Comparison of ENCODE assay signal across 13 mouse cellular contexts in genomic region chr3:146253736-146254320, GRCm38 (mm10). TPM values are rescaled to one million over a fixed set of nuclear protein-coding genes. Genes with fewer than 3 reads are reported as not detected.
DNase-seq lines count a peak whose midpoint lies in the region; ATAC-seq and TF ChIP-seq lines count a peak whose summit lies in the region.
"Had no signal": no experiment of that assay in that cellular context is flagged by ENCODE, and none has a peak within 500 bp of the region (broad histone marks: within the 10 kb centered on the region; RNA-seq: fewer than 3 reads in every experiment).

No protein-coding gene starts in this region.

- no peak for DNase-seq in heart, embryonic 10.5 days (ENCODE audit: low spot score)
- DNase-seq in heart, adult 9 months (ENCODE audit: low spot score in 2 of 2): no peak
- peak; percentile 58 for DNase-seq in 3T3-L1 (ENCODE audit: low read depth, low spot score)
- peak; percentile 58 to 76 for DNase-seq in kidney, postnatal 36 days
- DNase-seq in urinary bladder, postnatal 14 days (ENCODE audit: low spot score): no peak
- DNase-seq in midbrain, postnatal 0 days (ENCODE audit: low spot score): no peak
- DNase-seq: cerebellum, adult 18-20 months; right cerebral cortex, adult 18-20 months; thymus, postnatal 25 days had no signal

- H3K4me2 ChIP-seq in intestine, embryonic 15.5 days (replicated peaks): no peak overlapping the region
- no peak overlapping the region for H3K4me2 ChIP-seq in midbrain, postnatal 0 days (ENCODE audit: low read depth, low read length, poor library complexity, severe bottlenecking)

- 13% methylated on average over 3 of the region's 3 CpGs for WGBS in heart, embryonic 10.5 days
- 19% methylated on average over 3 of the region's 3 CpGs for WGBS in intestine, embryonic 15.5 days
- WGBS in midbrain, postnatal 0 days: 32% methylated on average over 3 of the region's 3 CpGs

- H3K36me3 ChIP-seq in heart, embryonic 10.5 days: no peaks in the 10 kb centered on the region; the same call in 1 of the 2 replicates
- H3K36me3 ChIP-seq in intestine, embryonic 15.5 days: no peaks in the 10 kb centered on the region
- no peaks in the 10 kb centered on the region for H3K36me3 ChIP-seq in midbrain, postnatal 0 days (ENCODE audit: insufficient read depth, low read length)

- H3K9ac ChIP-seq in intestine, embryonic 15.5 days: no peak overlapping the region
- no peak overlapping the region for H3K9ac ChIP-seq in midbrain, postnatal 0 days (replicated peaks; ENCODE audit: low read length, poor library complexity, severe bottlenecking)

- ATAC-seq in intestine, embryonic 15.5 days: peak; percentile 35
- no peak for ATAC-seq in activated CD4-positive, CD25-positive, alpha-beta regulatory T cell, adult 4 months
- no peak for ATAC-seq in midbrain, postnatal 0 days (ENCODE audit: low FRiP score)

- peaks cover 49% of the 10 kb centered on the region for H3K4me1 ChIP-seq in heart, embryonic 10.5 days
- peaks cover 14% of the 10 kb centered on the region; the same call in 1 of the 2 replicates for H3K4me1 ChIP-seq in intestine, embryonic 15.5 days (replicated peaks)
- H3K4me1 ChIP-seq in midbrain, postnatal 0 days (ENCODE audit: insufficient read depth, low read length): no peaks in the 10 kb centered on the region

- H3K27ac ChIP-seq in heart, embryonic 10.5 days: peak overlapping the region; percentile 73
- no peak overlapping the region for H3K27ac ChIP-seq in intestine, embryonic 15.5 days
- no peak overlapping the region for H3K27ac ChIP-seq in midbrain, postnatal 0 days (ENCODE audit: low read depth, low read length)
- H3K27ac ChIP-seq: macrophage had no signal

- no peaks in the 10 kb centered on the region for H3K9me3 ChIP-seq in heart, embryonic 10.5 days
- H3K9me3 ChIP-seq in intestine, embryonic 15.5 days: no peaks in the 10 kb centered on the region
- H3K9me3 ChIP-seq in midbrain, postnatal 0 days (ENCODE audit: low read length): no peaks in the 10 kb centered on the region

- H3K4me3 ChIP-seq in heart, embryonic 10.5 days: peak overlapping the region; percentile 12; the same call in 1 of the 2 replicates
- H3K4me3 ChIP-seq in intestine, embryonic 15.5 days (replicated peaks): no peak overlapping the region
- H3K4me3 ChIP-seq in midbrain, postnatal 0 days (ENCODE audit: low read depth, low read length): no peak overlapping the region

- TF ChIP-seq CTCF in midbrain, postnatal 0 days (IDR thresholded peaks at IDR 0.05): no peak

- H3K27me3 ChIP-seq in heart, embryonic 10.5 days (ENCODE audit: insufficient read depth, poor library complexity, severe bottlenecking): no peaks in the 10 kb centered on the region
- no peaks in the 10 kb centered on the region for H3K27me3 ChIP-seq in intestine, embryonic 15.5 days (replicated peaks)
- no peaks in the 10 kb centered on the region for H3K27me3 ChIP-seq in midbrain, postnatal 0 days (ENCODE audit: insufficient read depth, low read length)

RNA-seq across cellular contexts. Expression of gene Lpar3, which starts 33.1 kb away (rescaled TPM):
- polyA plus RNA-seq in heart, embryonic 10.5 days (2016; fragmentation: Nextera tagmentation; extraction: Ambion mirVana): 27.0 and 50.0 TPM in 2 replicates
- 1.8 and 1.9 TPM in 2 replicates for polyA plus RNA-seq in intestine, embryonic 15.5 days (2015; fragmentation: Nextera tagmentation; extraction: Ambion mirVana)
- polyA plus RNA-seq in activated CD4-positive, CD25-positive, alpha-beta regulatory T cell, adult 4 months (2017; shearing (Covaris generic)): not detected
- 0.66 and 1.6 TPM in 2 replicates for total RNA-seq in midbrain, postnatal 0 days (2014; rRNA removed)
- polyA plus RNA-seq in midbrain, postnatal 0 days (2015; fragmentation: Nextera tagmentation; extraction: Ambion mirVana): 0.31 and 0.55 TPM in 2 replicates
- total RNA-seq: MEL had no signal
- polyA plus RNA-seq: macrophage had no signal

Comparison
In these comparisons a context has a peak if more than half of its experiments do, and no peak if none do; other contexts are left out.
1. DNase-seq: peak in 3T3-L1 (single experiment) and kidney, postnatal 36 days (2 of 2); none in heart, embryonic 10.5 days (single experiment), heart, adult 9 months (0 of 2), urinary bladder, postnatal 14 days (single experiment) and midbrain, postnatal 0 days (single experiment).